Mouse (Mus musculus) Patski (cell line): Measurements from ENCODE around the gene Abcc12. TPM values are rescaled to one million over a fixed set of nuclear protein-coding genes. Genes with fewer than 3 reads are reported as not detected.

ENCODE experiments used
- ATAC-seq: fragments of 100-300 bp; one replicate; pipeline ENCODE4 v1.8.0; 2021
- CTCF ChIA-PET: fragments of 350-600 bp; sonication (Branson Sonifier 250); formaldehyde crosslinking; loops from one replicate; lab custom pipeline; 2022; ENCODE audit warnings: inconsistent platforms; lab: Charles Lee
- POLR2A ChIA-PET: fragments of 350-600 bp; sonication (Branson Sonifier 250); formaldehyde crosslinking; loops from one replicate; lab custom pipeline; 2022; ENCODE audit warnings: antibody characterized with exemption, inconsistent platforms; lab: Charles Lee
- DNase-seq: peaks from one replicate; pipeline ENCODE4 v3.0.0-alpha.2; 2011; ENCODE audit warnings: low read depth, low spot score
- H3K27me3 ChIP-seq: fragments of 371-371 bp; one replicate; pipeline ENCODE4 v1.5.1; 2021
- CTCF ChIP-seq: fragments of 100-300 bp; IDR thresholded peaks from one replicate; pipeline ENCODE4 v1.5.1; 2021
- in situ Hi-C: fragments of 300-500 bp; cut with MboI; formaldehyde crosslinking; loops from 3 replicates; pipeline ENCODE4 v1.11.1; 2018; ENCODE audit warnings: low pct_unique_long_range_greater_than_20kb, mixed read lengths
- polyA plus RNA-seq: library from polyadenylated mRNA; unstranded; gene quantifications from one replicate; pipeline ENCODE4 v1.2.3, GENCODE M21; 2021

The Abcc12 gene
- polyA plus RNA-seq, 1 experiment from 2014 or later: 0.03 TPM

DNA sequence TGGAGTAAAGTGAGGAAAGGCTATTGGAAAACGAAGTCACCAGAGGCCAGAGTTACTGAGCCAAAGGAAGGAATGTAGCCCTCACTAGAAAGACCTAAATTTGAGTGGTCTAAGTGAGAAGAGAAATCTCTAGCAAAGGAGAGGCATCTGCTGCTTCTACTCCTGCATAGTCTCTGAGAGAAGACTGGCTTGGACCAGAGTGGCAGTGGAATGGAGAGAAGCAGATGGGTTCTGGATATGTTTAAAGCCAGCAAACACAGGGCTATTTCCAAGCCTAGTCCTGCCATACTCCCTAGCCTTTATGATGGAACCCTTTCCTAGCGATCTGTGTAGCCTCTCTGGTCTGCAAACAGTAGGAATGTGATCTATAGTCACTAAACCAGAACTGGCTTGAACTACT lies 24.9 kb downstream of the Abcc12 start:
- in situ Hi-C loops: no loop called here
- no peak for TF ChIP-seq CTCF
- POLR2A ChIA-PET: no interaction called here
- no peaks in the 10 kb centered on the region for H3K27me3 ChIP-seq
- ATAC-seq (no peak), DNase-seq (no peak)
- CTCF ChIA-PET: interaction anchor here (1.5 kb wide), 1 partner anchor 27 kb away, joined by 3 read pairs; no protein-coding TSS in a partner anchor

DNA sequence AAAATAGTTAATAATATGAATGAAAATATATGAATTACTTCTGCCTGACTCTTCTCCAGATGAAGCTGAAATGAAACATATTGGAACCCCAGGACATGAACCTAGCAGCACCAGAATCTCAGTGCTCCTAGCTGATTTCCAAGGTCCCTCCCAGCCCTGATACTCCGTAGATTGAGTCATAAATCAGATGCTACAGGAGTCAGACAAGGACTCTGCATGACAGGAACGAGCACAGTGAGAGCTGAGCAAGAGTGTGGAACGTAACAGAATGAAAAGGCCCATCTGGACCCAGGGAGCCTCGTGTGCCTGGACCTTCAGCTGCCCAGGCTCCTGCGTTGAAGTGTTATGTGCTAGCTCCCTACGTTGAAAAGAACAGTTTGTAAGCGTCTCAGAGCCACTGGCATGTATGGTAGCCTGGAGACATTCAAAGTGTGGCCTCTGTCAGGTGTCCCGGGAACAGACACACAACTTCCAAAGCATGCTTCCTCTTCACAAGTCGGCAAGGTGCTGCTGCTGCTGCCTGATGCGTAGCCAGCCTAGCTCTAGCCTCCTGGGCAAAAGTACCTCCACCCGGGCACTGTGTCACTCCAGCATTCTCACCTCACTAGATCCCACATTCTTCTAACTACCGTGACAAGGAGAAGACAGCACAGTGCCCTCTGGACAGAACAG lies 26.1 kb downstream of the Abcc12 start:
- CTCF ChIA-PET: interaction anchor here (1.5 kb wide), 1 partner anchor 26 kb away, joined by 3 read pairs; no protein-coding TSS in a partner anchor
- no peak for ATAC-seq
- DNase-seq: no peak
- no peak for TF ChIP-seq CTCF
- no peaks in the 10 kb centered on the region for H3K27me3 ChIP-seq
- POLR2A ChIA-PET: no interaction called here
- in situ Hi-C loops: no loop called here

- no peak for TF ChIP-seq CTCF
- no peaks in the 10 kb centered on the region for H3K27me3 ChIP-seq
- ChIA-PET POLR2A (interaction anchor here (0.8 kb wide), 1 partner anchor 163 kb away, joined by 3 read pairs; no protein-coding TSS in a partner anchor), CTCF (no interaction called here)
- in situ Hi-C loops: no loop called here
- DNase-seq (no peak), ATAC-seq (no peak)
Measured at GRCm38 (mm10) chr8:86550516-86550915, 30.0 kb downstream of the Abcc12 start.

DNA sequence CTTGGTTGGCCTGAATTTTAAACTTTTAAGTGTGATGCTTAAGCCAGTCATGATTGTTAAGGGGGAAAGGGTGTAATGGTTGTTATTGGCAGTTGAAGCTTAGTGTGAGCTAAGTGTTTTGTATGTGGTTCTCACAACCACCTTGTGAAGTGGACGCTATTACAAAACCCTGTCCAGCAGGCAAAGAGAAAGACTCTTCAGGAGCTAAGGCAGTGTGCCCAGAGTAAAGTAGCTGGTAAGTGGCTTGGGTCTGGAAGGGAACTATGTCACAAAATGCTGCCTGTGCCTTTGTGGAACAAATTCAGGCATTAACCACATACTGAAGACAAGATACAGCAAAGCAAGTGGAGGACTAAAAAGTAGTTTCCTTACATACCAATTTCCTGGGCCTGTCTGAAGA lies 34.5 kb downstream of the Abcc12 start:
- in situ Hi-C loops: no loop called here
- DNase-seq: no peak
- ChIA-PET POLR2A (no interaction called here), CTCF (interaction anchor here (0.8 to 2.1 kb wide), 3 partner anchors 9 to 40 kb away, joined by 3 to 7 read pairs (median 3); no protein-coding TSS in a partner anchor)
- TF ChIP-seq CTCF: no peak
- ATAC-seq: no peak
- H3K27me3 ChIP-seq: no peaks in the 10 kb centered on the region

DNA sequence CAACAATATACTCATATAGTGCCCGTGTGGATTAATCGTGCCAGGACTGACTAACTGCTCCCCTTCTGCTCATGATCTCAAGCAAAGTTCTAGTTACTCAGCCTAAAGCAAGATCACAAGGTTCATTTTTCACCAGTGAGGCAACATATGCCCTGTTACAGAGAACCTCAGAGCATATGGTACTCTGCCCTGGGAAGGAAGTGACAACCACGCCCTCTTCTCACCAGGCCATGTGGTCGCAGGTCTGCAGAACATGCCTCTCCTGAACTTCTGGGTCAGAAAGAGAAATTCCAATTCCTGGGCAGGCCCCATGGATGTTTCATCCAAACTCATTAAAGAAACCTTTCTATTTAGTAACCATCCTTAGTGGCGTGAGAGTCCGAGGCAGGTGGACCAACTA lies 39.6 kb downstream of the Abcc12 start:
- ChIA-PET CTCF (interaction anchor here (1.4 to 6.6 kb wide), 2 partner anchors 41 to 841 kb away, joined by 3 to 66 read pairs; partner anchors contain the start of gene Neto2), POLR2A (no interaction called here)
- no peak for TF ChIP-seq CTCF
- DNase-seq (no peak), ATAC-seq (no peak)
- in situ Hi-C loops: no loop called here
- H3K27me3 ChIP-seq: no peaks in the 10 kb centered on the region

- CTCF ChIA-PET: interaction anchor here (1.4 to 6.6 kb wide), 2 partner anchors 42 to 840 kb away, joined by 3 to 66 read pairs; partner anchors contain the start of gene Neto2
- no peaks in the 10 kb centered on the region for H3K27me3 ChIP-seq
- in situ Hi-C loops: no loop called here
- no peak for TF ChIP-seq CTCF
- ATAC-seq: peak; percentile 20
- DNase-seq: no peak
- POLR2A ChIA-PET: no interaction called here
Measured at GRCm38 (mm10) chr8:86540376-86540775, 40.1 kb downstream of the Abcc12 start.

DNA sequence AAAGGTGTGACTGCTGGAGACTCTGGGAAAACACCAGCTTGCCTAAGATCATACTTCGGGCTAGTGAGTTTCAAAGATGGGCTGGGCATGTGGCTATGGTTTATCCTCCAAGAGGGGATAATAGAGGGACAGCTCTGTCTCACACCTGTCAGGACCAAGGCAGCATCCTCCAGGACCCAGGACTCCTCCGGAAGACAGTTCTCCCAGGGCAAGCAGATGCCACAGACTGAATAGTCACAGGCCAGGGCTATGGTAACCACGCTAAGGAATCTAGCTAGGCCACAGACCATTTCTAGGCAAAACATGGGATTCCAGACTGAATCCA lies 43.9 kb downstream of the Abcc12 start:
- ChIA-PET POLR2A (interaction anchor here (1.1 kb wide), 1 partner anchor 49 kb away, joined by 3 read pairs; no protein-coding TSS in a partner anchor), CTCF (interaction anchor here (0.7 to 6.6 kb wide), 18 partner anchors 9 to 935 kb away, joined by 3 to 66 read pairs (median 4); partner anchors contain the start of genes Abcc12 and Neto2)
- ATAC-seq: no peak
- DNase-seq: no peak
- H3K27me3 ChIP-seq: no peaks in the 10 kb centered on the region
- in situ Hi-C loops: no loop called here
- no peak for TF ChIP-seq CTCF

GRCm38 (mm10) chr8:86535791-86536662 lies 44.5 kb downstream of the Abcc12 start:
- in situ Hi-C loops: no loop called here
- DNase-seq (peak; percentile 71), ATAC-seq (peak; percentile 61)
- CTCF ChIA-PET: interaction anchor here (0.7 to 6.6 kb wide), 19 partner anchors 9 to 934 kb away, joined by 3 to 66 read pairs (median 4); partner anchors contain the start of genes Abcc12 and Neto2
- peak; percentile 84 for TF ChIP-seq CTCF
- POLR2A ChIA-PET: interaction anchor here (0.7 to 1.1 kb wide), 2 partner anchors 49 to 989 kb away, joined by 3 read pairs; no protein-coding TSS in a partner anchor
- H3K27me3 ChIP-seq: no peaks in the 10 kb centered on the region

DNA sequence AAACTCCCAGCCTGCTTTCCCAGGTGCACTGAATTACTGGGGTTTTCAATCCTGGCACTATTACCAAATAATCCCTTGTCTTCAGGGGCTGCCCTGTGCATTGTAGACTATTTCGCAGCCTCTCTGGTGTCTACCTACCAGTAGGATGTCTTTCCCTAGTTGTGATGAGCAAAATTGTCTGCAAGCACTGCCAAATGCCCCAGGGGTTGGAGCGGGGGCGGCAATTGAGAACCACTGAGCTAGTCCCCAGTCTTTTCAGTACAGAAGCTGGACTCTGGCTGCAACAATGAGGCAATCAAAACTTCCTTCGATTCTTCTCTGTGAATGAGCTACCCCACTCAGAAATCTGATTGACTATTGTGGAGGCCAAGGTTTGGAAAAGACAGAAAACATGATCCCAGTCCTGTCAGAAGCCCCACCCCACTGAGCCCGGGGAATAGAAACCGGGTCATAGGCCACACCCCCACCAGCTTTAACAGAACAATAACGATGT lies 45.4 kb downstream of the Abcc12 start:
- TF ChIP-seq CTCF: no peak
- ChIA-PET CTCF (interaction anchor here (0.9 to 6.6 kb wide), 5 partner anchors 37 to 884 kb away, joined by 3 to 66 read pairs (median 7); partner anchors contain the start of gene Neto2), POLR2A (interaction anchor here (0.7 kb wide), 1 partner anchor 988 kb away, joined by 3 read pairs; no protein-coding TSS in a partner anchor)
- ATAC-seq: no peak
- in situ Hi-C loops: no loop called here
- no peak for DNase-seq
- no peaks in the 10 kb centered on the region for H3K27me3 ChIP-seq

- TF ChIP-seq CTCF: no peak
- no peaks in the 10 kb centered on the region for H3K27me3 ChIP-seq
- POLR2A ChIA-PET: no interaction called here
- CTCF ChIA-PET: interaction anchor here (1.2 kb wide), 1 partner anchor 45 kb away, joined by 3 read pairs; no protein-coding TSS in a partner anchor
- DNase-seq: no peak
- no peak for ATAC-seq
- in situ Hi-C loops: loop anchor here (5.0 kb wide), 1 partner anchor 827 kb away; the partner anchor contains the start of gene Neto2
Measured at GRCm38 (mm10) chr8:86529714-86530113, 50.8 kb downstream of the Abcc12 start.
